Mouse (Mus musculus): ENCODE data around the gene Pappa.

The Pappa gene

GRCm38 (mm10) chr4:65328486-65329308 lies 204.7 kb downstream of the Pappa start:
- no peak for DNase-seq (ENCODE audit: low spot score)

DNA sequence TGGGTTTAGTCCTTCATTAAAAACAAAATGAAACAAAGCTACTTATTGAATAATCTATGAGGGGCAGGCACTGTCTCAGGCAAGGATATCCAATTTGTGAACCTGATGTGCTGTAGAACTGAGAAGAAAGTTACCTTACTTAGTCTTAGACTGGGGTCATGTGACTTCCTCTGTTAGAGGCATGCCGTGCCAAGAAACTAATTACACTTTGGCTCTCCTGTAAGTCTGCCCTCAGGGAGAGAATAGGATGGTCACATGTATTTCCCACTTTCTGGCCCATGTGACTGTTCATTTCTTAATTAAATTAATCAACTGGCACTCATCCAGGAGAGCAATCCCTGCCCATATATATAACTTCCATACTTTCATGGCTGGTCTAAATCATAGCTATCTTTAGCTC lies 209.7 kb downstream of the Pappa start:
- no peak for DNase-seq (ENCODE audit: low spot score)

- DNase-seq (ENCODE audit: low spot score): no peak
Measured at GRCm38 (mm10) chr4:65341766-65342165, 217.8 kb downstream of the Pappa start.

DNA sequence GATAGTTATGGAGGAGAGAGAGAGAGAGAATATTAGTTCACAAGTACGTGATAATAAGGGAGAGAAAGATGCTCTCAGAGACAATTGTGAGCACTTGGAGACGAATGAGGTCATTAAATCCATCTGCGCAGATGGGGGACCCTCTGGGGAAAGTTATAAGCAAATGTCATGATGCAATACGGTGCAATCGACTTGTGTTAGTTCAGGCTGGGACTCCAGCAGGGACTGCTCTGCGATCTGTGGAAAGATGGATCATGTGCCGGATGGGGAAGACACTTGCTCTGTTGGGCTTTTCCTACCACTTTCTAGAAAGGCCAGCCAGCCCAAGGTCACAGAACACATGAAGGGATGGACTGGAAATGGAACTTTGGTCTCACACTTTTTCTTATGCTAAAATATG lies 226.5 kb downstream of the Pappa start:
- DNase-seq (ENCODE audit: low spot score): no peak

GRCm38 (mm10) chr4:65354580-65354979 lies 230.6 kb downstream of the Pappa start:
- no peak for DNase-seq (ENCODE audit: low spot score)

DNA sequence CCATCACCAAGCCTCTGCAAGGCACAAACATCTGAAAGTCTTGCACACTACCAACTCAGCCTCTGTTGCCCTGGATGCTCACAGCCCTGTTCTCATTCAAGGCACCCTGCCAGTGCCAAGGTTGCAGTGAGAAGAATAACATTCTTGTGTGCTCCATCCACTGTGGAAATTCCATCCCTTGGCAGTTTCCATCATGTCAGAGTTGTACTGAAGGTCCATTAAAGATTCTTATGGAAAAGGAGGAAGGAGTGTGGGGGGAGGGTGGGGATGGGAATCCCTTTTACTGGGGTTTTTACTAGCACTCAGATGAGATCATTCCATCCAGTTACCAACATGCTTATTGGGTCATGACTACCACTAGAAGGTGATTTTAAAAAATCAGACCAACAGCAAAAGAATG lies 243.2 kb downstream of the Pappa start:
- DNase-seq (ENCODE audit: low spot score): no peak

DNA sequence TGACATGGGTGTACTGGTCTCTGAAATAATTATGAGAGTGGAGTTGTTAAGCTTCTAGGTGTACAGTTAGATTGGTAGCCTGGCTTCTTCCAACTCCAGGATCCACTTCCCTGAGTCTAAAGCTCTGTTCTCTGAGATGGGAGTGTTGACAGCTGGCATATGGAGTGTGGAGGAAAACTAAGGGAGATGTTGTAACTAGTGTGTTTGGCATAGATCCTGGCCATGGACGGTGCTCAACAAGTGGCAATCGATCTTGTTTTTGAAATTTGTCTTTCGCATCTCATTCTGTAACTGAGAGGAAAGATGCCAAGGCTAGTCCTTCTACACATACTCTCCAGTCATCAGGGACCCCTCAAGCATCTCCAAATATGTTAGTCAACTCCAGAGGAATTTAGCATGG lies 248.8 kb downstream of the Pappa start:
- DNase-seq (ENCODE audit: low spot score): no peak

- no peak for DNase-seq (ENCODE audit: low spot score)
Measured at GRCm38 (mm10) chr4:65373841-65374240, 249.9 kb downstream of the Pappa start.

DNA sequence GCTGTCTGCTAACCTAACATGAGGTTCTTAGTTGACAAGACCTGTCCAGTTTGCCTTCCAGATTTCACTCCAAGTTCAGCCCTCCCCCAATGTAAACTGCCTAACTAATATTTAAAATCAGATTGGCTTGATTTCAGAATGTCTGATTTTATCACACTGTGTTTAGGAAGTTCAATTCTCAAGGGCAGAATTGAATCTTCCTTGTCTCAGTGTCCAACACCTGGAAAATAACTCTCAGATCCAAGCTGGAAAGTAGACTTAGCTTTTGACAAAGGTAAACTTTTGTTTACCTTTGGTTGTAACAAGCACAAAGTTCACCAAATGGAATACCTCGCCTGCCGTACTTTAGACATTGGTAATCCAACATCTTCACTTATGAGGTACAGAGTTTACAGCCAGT lies 252.6 kb downstream of the Pappa start:
- DNase-seq (ENCODE audit: low spot score): no peak

GRCm38 (mm10) chr4:65379461-65379860 lies 255.5 kb downstream of the Pappa start:
- no peak for DNase-seq (ENCODE audit: low spot score)

GRCm38 (mm10) chr4:65383070-65383469 lies 259.1 kb downstream of the Pappa start:
- DNase-seq (ENCODE audit: low spot score): no peak

DNA sequence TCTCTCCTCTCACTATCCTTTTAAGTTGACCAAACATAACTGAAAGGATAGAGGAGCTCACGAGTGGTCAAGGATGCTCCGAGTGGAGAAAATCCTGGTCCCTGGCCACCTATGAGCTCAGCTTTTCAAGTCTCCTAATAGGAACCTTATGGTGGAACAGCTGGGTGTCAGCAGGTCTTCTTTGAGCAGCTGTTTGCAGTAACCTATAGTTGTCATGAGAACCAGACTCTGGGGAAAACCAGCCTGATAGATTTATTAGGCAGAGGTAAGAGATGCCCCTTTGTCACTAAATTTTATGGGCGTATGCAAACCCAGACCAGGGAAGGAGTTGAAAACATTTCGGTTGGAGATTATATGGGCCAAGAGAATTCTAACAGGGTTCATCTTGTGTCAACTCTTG lies 267.0 kb downstream of the Pappa start:
- no peak for DNase-seq (ENCODE audit: low spot score)

DNA sequence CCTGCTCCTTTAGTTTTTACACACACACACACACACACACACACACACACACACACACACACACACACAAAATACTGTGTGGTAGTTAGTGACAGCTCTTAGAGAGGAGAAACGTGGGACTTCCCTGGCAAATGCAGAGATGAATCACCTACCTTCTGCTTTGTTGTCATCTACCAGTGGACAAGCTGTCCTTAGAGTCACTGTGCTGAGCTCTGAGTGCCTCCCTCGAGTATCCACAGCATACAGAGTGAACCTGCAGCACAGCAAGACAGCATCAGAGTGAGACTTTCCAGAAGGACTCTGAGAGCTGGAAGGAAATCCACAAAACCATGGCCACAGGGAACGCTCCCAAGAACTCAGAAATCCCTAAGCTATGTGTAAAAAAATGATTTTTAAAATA lies 272.8 kb downstream of the Pappa start:
- no peak for DNase-seq (ENCODE audit: low spot score)

DNA sequence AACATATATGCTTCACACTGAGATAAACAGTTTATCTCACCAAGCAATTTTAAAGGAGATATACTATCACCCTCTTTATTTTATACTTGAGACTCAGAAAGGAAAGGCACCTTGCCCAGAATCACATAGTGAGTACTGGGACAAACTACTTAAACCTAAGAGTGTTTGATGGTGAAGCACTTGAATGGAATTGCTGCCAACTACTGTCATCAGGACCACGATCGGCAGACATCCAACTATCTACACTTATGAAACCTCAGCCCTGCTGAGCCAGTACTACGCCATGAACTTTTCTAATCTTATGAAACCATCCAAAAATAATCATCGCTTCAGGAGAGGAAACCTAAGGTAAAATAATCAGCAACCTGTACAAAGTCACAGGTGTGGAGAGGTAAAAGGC lies 275.5 kb downstream of the Pappa start:
- DNase-seq (ENCODE audit: low spot score): no peak

- DNase-seq (ENCODE audit: low spot score): no peak
Measured at GRCm38 (mm10) chr4:65402286-65402685, 278.3 kb downstream of the Pappa start.

GRCm38 (mm10) chr4:65402836-65403634 lies 279.1 kb downstream of the Pappa start:
- DNase-seq (ENCODE audit: low spot score): no peak

All from ovary, adult 18-20 months (tissue).